Mouse (Mus musculus) right cerebral cortex, postnatal 14 days (tissue): ENCODE data around the gene Erlec1.
A peak's percentile ranks its signal among the peaks of the same experiment; 100 is the strongest.

ENCODE experiments used
- DNase-seq: peaks from one replicate; pipeline ENCODE4 v3.0.0; 2022

The Erlec1 gene

DNA sequence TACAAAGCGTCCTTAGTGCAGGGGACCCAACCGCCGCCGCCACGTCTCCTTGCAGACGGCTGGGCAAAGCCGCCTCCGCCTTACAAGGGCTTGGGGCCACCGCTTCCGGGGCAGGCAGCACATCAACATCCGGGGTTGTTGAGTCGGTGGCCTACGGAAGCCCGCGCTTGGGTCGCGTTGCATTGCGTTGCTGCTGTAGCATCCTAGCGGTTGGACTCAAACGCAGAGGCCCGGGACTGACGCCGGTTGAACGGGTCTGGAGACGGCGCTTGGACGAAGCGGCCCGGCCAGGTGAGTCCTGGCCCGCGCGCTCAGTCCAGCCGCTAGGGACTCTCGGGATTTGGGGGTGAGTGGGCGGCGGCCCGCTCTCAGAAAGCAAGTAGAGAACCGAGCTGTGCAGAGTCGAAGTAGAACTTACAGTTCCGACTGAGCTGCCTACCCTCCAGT lies at the start of gene Erlec1:
Erlec1 (minus strand) TSS at position 57 of the 447 bp plus-strand sequence.
- peak; percentile 89 for DNase-seq

DNA sequence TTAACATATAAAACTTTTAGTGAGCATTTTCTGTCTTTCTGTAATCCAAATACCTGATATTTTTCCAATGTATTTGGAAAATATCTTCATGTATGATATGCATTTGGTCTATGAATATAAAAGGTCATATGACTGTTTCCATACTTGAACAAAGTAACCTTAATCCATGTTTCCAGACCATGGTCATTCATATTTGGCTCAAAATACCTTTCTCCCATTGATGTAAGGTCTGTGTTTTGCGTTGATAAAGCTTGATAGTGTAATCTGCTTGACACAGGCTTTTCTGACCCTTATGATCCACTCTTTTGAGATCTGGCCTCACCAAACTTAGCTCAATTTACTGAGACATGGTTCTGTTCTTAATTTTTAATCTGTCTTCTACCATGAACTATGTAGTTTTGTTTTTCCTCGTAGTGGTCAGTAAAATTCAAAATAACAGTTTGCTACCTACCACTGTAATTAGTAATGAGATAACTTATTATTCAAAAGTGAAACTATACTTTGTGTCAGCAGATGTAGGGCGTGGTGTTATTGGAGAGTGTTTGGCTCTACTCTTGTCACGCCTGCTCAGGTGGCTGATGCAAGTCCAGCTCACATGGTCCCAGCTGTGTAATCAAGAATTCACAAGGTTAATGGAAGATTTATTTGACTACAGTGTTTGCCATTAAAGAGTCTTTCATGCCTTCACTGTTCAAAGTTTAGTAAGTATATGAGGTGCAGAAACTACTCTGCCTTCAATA lies 47.2 kb upstream of the Erlec1 start:
- no peak for DNase-seq

DNA sequence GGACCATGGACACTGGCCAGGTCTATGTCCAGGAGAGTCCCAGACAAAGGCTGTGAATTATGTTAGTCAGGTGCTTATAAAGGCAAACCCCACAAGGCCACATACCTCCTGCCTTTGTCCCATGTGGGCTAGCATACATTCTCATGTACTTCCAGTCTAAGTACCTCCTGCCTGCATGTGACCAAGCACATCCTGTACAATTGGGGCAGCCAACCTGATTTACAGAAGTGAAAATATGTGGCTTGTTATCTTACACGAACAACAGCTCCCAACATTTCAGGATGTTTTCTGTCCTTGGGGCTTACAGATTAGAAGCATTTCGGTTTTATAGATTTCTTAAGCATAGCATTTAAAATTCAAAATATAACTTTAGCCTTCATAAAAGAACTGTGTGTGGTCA lies 45.9 kb upstream of the Erlec1 start:
- DNase-seq: no peak

DNA sequence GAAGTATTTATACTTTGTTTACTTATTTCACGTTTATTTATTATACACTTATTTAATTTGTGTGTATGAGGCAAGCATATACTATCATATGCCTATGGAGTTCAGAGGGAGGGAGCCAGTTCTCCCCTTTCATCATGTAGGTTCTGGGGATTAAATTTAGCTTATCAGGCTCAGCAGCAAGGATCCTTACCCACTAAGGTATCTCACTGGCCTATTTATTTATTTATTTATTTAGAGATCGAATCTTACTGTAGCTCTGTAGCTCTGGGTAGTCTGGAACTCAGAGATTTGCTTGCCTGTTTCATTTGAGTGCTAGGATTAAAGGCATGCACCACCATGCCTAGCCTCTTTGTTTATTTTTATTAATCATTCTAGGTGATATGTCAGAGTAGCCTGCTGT lies 44.6 kb upstream of the Erlec1 start:
- DNase-seq: no peak

DNA sequence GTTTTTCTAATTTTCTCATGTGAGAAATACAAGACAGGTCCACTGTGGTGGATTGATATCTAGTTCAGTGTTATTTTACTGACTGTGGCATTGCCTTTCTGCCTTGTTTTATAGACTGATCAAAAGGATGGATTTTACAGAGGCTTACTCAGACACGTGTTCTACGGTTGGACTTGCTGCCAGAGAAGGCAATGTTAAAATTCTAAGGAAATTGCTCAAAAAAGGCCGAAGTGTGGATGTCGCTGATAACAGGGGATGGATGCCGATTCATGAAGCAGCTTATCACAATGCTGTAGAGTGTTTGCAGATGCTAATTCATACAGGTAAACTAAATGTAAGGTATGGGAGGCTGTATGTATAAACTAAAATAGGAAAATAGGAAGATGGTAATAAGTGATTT lies 44.1 kb upstream of the Erlec1 start:
- DNase-seq: no peak

DNA sequence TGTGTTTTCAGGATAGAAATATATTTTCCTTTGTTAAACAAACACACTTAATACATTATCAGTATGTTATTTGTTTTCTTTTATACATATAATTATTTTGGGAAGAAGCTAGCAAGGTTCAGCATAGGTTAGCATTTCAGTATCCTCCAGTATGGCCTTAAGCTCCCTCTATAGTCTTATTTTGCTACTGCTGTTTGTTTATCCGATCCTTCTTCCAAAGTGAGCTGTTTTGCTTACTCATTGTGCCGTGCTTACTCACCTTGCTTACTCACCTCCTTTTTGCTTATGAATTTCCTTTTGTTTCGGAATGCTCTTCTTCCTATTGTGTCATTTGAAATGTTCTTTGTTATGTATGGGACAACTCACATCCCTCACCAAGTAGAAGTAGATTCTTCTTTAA lies 42.5 kb upstream of the Erlec1 start:
- no peak for DNase-seq

DNA sequence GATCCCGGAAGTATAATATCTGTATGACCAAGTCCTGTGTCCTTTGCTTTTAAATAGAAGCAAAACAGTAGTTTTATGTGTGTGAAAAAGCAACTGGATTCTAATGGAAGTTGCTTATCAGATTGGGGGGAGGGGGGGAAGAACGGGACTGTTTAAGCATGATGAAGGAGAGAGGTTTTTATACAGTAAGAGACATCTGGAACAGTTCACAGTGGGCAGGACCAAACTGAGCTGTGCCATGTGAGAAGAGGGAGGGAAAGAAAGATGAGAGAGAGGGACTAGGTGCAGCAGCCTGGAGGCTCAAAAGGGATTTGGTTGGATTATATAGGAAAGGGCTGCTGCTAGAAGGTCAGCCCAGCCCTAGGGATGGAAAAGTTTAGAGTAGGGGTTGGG lies 32.5 kb upstream of the Erlec1 start:
- DNase-seq: no peak

DNA sequence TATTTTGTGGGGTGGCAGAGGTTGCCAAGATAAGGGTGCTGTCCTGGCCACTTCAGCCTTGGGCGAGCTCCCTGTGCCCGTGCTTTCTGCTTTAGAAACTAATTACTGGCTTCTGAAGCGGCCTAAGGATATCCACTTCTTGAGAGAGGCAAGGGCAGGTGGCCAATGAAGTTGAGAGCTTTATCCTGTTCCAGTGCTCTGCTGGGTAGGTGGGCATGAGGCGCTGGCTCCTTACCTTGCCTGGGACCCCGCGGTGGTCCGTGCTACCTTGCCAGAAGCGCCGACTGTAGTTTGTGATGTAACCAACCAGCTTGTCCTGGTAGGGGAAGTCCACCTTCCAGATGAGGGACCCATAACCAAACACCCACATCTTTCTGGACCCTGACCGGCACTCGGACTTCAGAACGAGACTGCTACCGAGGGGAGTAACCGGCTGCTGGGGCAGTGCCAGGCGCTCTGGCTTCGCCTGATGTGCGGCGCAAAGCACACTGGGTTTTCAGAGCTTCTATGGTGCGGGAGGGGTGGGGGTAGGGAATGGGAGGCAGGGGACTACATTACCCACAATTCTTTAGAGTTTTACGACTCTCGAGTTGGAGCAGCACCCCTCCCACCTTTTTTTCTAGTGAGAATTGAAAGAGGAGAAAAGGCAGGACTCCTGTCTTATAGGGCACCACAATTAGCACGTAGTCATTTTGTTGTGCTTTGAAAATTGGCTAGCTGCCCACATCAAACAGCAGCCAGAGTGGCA lies 31.9 kb upstream of the Erlec1 start, which contains the start of gene Chac2:
Chac2 (minus strand) TSS at position 474 of the 748 bp plus-strand sequence.
- DNase-seq: peak; percentile 89

DNA sequence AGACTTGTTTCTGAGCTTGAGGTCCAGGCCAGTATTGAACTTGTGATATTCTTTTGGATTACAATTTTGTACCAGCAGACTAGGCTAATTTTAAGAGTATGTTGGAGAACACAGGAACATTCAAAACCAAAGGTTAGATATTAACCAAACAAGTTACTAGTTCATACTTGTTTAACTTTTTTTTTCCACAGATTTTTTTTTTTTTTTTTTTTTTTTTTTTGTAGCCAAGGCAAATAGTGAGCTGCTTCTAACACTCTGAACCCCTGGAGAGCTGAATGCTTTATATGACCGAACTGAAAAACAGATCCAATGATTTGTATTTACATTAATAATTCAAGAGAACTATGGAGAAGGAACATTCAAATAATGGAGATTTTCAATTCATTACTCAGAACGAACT lies 31.1 kb upstream of the Erlec1 start:
- no peak for DNase-seq

DNA sequence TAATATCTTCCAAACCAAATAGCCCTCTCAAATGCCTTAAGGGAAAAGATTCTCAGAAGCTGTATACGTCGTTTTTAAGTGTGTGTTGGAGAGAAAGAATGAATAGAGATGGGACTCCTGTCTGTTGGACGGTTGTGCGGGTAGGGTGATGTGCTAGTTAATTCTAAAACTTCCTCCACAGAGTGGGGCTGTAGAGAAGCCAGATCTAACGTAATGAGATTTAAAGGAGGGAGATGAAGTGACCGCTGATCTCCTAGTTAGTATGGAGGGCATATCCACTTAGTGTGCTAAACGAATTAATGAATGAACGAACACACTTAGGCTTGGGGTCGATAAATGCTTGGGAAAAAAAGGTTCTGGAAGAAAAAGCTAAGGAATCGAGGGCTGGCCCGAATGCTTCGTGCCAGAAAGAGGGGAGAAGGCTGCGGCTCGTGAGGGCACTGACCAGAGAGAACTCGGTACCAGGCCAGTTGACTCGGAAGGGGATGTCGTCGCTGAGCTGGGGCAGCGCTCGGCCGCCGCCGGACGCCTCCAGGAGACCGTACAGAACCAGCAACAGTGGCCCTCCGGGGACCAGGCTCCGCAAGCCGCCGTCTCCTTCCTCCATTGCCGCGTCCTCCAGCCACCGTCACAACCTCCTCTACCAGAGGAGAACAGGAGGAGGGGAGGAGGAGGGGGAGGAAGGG lies 523 bp downstream of the Erlec1 start:
- peak; percentile 42 for DNase-seq

DNA sequence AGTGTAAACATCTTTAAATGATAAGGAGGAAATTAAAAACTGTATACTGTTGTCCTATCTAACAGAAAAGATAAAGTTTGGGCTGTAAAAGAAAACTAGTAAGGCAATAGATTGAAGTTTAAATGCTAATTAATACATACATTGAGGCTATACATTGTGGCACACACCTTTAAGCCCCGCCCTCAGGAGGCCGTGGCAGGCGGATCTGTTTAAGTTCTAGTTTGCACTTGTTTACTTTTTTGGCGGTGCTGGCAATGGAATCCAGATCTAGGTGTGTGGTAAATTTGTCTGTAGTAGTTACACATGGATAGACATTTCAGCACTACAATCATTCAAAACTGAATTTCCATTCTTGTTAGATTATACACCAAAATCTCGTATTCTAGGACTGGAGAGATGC lies 1.3 kb downstream of the Erlec1 start:
- no peak for DNase-seq

DNA sequence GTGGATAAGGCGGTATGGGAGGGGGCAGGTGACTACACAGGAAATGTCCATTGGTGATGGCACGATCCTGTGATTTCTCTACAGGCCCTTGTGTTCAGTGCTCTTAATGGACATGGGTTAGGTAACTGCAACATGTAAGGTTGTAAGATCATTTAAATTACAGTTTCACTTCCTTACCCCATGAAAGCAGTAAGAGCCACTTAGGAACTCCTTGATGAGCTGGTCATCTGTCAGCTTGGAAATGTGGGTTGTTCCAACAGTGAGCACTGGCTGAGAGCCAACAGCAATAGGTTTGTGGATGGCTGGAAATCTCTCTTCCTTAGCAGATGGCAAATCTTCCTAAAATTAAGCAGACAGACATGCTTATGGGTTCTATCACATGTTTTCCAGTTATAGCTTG lies 10.6 kb downstream of the Erlec1 start:
- no peak for DNase-seq

DNA sequence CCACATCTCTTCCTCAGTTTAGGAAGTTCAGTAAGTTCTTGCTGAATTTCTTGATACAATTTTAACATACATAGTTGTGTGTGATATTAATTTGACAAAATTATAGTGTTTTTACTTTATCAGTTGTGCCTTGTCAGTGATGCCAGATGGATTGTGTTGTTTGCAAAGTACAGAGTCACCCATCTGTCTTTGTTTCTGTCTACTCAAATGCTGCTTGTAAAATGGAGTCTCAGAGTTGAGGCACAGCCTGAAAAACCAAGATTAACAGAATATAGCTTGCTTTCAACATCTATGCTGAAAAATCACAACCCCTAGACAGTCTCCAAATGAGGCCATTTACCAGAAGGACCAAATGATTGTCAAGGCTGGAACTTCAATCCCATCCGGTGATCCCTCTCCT lies 25.6 kb downstream of the Erlec1 start:
- no peak for DNase-seq

DNA sequence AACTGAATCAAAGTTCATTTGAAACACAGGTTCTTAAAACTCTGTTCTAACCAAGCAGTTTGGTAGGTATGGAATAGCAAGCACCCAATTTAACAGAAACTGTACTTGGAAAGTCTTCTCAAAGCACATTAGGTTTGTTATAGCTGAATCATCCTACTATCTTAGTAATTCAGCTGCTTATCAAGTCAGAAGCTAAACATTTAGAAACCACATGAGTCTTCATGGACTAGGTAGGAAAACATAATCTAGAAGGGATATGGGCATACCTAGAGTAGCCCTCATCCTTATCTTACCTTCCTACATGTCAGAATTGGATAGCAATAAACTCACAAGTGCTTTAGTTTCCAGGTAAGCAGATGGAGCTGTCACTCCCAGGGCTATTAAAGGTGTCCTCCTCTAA lies 26.1 kb downstream of the Erlec1 start:
- no peak for DNase-seq

DNA sequence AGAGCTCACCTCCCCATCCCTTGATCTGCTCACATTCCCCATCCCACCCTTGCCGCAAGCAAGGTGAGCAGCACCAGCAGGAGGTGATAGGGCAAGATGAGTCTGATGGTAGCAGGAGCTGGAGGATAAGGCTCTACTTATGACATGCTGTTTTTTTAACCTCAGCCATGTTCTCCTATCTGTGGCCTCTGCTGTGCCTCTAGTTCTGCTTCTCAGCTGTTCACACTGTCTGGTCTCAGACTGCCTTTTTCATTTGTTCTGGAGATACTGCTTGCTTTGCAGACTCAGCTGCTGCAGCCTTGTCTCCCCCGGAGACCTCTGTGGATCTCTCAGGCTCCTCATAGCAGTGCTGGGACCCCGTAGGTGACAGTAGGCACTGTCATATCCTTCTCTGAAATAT lies 30.9 kb downstream of the Erlec1 start:
- DNase-seq: no peak

DNA sequence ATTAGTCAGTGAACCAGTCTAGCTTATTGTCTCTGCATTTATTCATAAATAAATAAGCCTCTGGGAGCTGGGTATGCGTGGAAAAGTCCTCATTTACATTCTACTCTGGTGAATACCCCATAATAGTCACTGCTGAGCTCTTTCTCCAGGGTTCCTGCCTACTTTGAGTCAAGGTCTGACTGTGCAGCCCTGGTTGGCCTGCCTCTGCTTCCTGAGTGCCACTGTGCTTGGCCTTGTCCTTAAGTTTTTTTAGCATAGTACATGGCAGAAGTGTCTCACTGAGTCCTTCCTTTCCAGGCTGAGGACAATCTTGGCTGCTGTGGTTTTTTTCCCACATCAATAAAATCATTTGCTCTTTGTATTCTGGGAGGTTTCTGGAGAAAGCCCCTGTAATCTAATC lies 33.5 kb downstream of the Erlec1 start:
- DNase-seq: no peak

DNA sequence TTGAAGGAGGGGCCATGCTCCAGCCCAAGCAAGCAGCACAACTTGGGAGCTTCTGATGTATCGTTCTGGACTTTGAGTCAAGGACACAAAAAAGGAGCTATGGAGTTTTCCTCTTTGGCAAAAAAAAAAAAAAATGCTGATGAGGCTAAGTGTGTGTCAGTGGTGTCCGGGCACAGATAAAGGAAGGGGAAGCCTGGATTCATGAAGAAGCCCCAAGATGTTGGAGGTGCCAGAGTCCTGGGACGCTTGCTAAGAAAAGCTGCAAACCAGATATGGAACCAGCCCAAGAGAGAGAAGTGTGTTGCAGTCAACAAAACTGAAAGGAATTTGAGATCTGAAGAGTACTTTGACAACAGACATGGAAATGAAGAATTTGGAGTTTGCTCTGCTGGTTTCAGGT lies 41.8 kb downstream of the Erlec1 start:
- DNase-seq: no peak

DNA sequence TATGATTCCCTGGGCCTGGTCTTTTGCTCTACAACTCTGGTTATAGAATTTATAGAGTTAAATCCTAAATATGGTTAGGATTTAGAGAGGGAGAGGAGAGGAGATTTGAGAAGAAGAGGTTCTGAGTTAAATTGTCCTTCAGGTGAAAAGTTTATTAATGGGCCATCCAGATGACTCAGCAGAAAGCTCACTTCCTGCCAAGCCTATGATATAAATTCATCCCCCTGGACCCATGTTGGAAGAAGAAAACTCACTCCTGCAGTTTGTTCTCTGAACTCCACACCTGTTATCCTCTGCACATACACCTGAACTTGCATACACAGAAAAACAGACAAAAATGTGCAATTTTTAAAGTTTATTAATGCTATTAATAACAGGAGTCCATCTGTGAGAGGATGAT lies 54.8 kb downstream of the Erlec1 start:
- no peak for DNase-seq

DNA sequence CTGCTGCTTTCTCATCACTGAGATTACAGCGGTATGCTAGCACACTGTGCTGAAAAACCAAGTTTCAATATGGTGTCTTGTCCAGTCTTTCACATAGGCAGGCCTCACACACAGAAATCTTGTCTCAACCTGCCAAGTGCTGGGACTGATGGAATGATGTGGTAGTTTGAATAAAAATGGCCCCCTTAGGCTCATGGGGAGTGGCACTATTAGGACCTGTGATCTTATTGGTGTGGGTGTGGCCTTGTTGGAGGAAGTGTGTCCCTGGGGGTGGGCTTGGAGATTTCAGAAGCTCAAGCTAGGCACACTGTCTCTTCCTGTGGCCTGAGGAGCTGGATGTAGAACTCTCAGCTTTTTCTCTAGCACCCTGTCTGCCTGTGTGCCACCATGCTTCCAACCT lies 57.9 kb downstream of the Erlec1 start:
- DNase-seq: no peak

DNA sequence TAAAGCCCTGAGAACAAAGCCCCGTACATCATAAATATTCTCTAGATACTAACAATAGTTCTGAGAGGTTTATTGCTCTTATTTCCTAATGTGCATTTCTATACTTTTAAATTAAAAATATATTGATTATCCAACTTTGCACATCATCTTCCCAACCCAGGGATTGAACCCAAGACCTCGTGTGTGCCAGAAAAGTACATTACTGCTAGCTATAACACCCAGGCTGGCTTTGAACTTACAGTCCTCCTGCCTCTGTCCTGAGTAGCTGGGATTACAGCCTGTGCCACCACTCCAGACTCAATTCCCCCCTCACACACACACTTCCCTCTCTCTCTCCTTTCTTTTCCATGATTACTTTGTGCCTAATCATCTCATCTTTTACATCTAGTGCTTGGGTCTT lies 66.0 kb downstream of the Erlec1 start:
- DNase-seq: no peak

DNA sequence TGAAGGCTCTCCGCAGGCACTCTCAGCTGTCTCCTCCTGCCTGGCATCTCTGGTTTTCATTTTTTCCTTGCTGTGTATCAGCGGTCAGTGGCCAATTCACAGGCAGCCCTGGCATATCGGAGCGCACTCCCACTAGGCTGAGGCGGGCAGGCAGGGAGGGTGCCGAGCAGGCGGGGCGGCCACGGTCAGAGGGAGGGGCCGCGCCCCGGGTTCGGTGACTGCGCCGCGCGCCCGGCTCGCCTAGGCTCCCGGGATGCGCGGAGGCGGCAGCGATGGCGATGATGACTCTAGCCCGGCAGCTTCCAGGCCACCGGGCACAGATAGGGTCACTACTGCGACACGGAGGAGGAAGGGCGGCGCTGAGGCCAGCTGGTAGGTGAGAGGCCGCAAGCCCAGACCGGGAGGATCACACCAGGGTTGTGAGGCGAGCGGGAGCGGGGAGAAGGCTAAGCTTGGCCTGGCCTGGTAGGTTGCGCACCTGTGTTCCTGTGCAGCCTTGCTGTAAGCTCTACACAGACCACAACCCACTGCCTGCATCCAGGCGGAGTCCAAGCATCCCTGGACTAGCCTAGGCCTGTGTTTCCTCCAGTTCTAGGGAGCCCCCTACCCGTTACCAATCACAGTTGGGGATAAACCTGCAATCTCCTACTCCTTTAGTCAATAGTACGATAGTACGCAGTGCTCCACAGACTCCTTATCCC lies 68.8 kb downstream of the Erlec1 start, which contains the start of the genes Gpr75 and Asb3:
Gpr75 (plus strand) TSS at position 188 of the 701 bp plus-strand sequence.
Asb3 (plus strand) TSS at position 246 of the 701 bp plus-strand sequence.
- peak; percentile 62 for DNase-seq
